Mouse (Mus musculus) neural tube, embryonic 12.5 days (tissue): ENCODE data around the gene Hapln2. TPM values are rescaled to one million over a fixed set of nuclear protein-coding genes. Genes with fewer than 3 reads are reported as not detected.

ENCODE experiments used
- ATAC-seq: fragments of 200-750 bp; cut with Nextera tagmentation; 2 replicates; pipeline ENCODE4 v1.8.0; 2017; ENCODE audit warnings: low read depth, mild to moderate bottlenecking, moderate TSS enrichment, moderate library complexity; ENCODE audit not compliant: low FRiP score
- H3K27ac ChIP-seq: fragments of 300-500 bp; sonication (generic); 2 replicates; pipeline ENCODE4 v1.5.1; 2016
- H3K27me3 ChIP-seq: fragments of 300-500 bp; sonication (generic); replicated peaks from 2 replicates; pipeline ENCODE4 v1.6.1; 2016; ENCODE audit warnings: mild to moderate bottlenecking
- H3K36me3 ChIP-seq: fragments of 300-500 bp; sonication (generic); 2 replicates; pipeline ENCODE4 v1.6.1; 2016; ENCODE audit warnings: mild to moderate bottlenecking
- H3K4me1 ChIP-seq: fragments of 300-500 bp; sonication (generic); 2 replicates; pipeline ENCODE4 v1.6.1; 2016
- H3K4me2 ChIP-seq: fragments of 300-500 bp; sonication (generic); replicated peaks from 2 replicates; pipeline ENCODE4 v1.6.1; 2016; ENCODE audit warnings: mild to moderate bottlenecking
- H3K4me3 ChIP-seq: fragments of 300-500 bp; sonication (generic); 2 replicates; pipeline ENCODE4 v1.5.1; 2016
- H3K9ac ChIP-seq: fragments of 300-500 bp; sonication (generic); 2 replicates; pipeline ENCODE4 v1.6.1; 2016; ENCODE audit warnings: mild to moderate bottlenecking
- H3K9me3 ChIP-seq: fragments of 300-500 bp; sonication (generic); 2 replicates; pipeline ENCODE4 v1.6.1; 2016; ENCODE audit warnings: mild to moderate bottlenecking
- whole genome bisulfite sequencing: fragments of 180-500 bp; shearing (Covaris S2); methylation state at CpG from one replicate; pipeline ENCODE4 v1.1.7; 2016; 5-methylcytosine and 5-hydroxymethylcytosine counted together
- polyA plus RNA-seq: library from polyadenylated mRNA; unstranded; fragments of >200 nt; fragmentation: Nextera tagmentation; extraction: Ambion mirVana; gene quantifications from 2 replicates; pipeline ENCODE4 v1.2.1, GENCODE M21; 2016

Gene Hapln2
- polyA plus RNA-seq, 1 experiment from 2014 or later: 0.60 TPM

DNA sequence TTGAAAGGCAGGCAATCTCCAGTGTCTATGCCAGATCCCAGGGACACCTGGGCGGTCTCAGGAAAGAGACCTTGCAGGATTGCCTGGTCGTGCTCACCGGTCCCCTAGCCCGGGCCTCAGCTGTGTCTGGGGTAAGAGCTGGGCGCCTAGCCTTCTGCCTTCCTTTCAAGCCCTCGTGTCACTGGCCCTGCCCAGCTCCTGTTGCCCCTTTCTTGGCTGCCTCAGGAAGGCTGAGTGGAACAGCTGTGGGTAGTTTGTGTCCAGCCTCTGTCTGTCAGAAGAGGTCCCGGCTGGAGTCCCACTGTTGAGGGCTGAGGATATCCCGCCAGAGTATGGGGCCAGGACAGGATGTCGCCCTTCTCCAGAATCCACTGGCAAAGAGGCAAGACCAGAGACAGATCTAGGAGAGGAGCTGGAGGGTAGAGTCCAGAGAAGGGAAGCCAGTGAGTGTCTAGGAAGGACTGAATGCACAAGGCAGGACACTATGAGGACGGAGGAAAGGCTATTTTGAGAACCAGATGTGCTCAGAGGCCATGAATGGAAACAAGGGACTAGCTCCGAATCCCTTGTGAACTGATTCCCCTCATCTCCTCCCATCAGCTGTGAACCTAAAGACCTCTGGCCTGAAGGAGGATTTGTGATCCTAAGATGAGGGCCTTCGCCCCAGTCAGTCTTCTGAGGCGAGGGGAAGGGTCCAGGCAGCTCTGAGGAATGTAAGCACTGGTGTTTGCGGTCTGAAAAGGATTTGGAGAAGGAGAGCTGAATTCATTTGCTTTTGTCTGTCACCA is 53.6 kb downstream of the Hapln2 start:
- H3K27me3 ChIP-seq: no peaks in the 10 kb centered on the region
- H3K4me2 ChIP-seq: peak overlapping the region; percentile 94
- H3K9ac ChIP-seq: peak overlapping the region; percentile 92
- H3K4me1 ChIP-seq: peaks cover 51% of the 10 kb centered on the region
- no peak; the same call in 1 of the 2 replicates for ATAC-seq
- no peaks in the 10 kb centered on the region for H3K9me3 ChIP-seq
- peaks cover 34% of the 10 kb centered on the region for H3K36me3 ChIP-seq
- H3K27ac ChIP-seq: peak overlapping the region; percentile 75
- peak overlapping the region; percentile 78 for H3K4me3 ChIP-seq
- 13% methylated on average over 14 of the region's 14 CpGs for WGBS

DNA sequence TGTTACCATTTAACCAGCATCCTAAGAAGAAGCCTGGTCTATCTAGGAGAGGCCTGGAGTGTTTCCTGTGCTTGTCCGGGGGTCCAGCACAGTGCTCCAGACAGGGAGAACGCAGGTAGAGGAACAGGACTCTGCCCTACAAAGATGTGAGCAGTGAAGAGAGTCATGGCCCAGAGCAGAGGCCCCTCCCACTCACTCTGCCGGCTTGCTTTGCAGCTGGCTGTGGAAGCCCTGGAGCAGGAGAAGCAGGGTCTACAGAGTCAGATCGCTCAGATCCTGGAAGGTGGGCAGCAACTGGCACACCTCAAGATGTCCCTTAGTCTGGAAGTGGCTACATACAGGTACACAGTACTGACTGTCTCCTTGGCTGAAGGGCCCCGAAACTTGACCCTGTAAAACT is 54.6 kb downstream of the Hapln2 start:
- WGBS: 17% methylated on average over 5 of the region's 5 CpGs
- Histone ChIP-seq H3K4me1 (peaks cover 51% of the 10 kb centered on the region), H3K36me3 (peaks cover 25% of the 10 kb centered on the region), H3K27ac (peak overlapping the region; percentile 75), H3K27me3 (no peaks in the 10 kb centered on the region), H3K9ac (peak overlapping the region; percentile 92), H3K4me2 (peak overlapping the region; percentile 94), H3K9me3 (no peaks in the 10 kb centered on the region), H3K4me3 (peak overlapping the region; percentile 78)
- ATAC-seq: no peak

DNA sequence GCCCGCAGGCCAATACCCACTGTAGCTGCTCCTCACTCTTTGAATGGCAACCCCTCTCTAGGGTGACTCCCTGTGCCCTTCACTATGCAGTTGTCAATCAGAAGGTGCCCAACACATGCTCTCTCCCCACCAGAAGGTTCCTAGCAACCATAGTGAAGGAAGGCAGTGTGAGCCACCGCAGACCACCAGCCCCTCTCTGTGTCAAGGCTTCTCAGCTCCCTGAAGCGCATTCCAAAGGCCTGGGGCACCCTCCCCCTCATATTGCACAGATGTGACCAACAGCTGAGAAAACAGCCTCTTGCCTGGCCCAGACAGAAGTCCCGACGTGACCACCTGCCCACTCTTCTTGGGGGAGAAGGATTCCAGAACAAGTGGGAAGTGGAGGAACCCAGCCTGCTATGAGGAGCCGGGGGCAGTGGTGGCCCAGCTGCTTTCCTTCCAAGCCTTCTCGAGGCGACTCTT is 55.1 kb downstream of the Hapln2 start:
- Histone ChIP-seq H3K4me1 (peaks cover 51% of the 10 kb centered on the region), H3K4me3 (peak overlapping the region; percentile 78), H3K27me3 (no peaks in the 10 kb centered on the region), H3K36me3 (peaks cover 20% of the 10 kb centered on the region), H3K9ac (peak overlapping the region; percentile 92), H3K9me3 (no peaks in the 10 kb centered on the region), H3K27ac (peak overlapping the region; percentile 75; the same call in 1 of the 2 replicates), H3K4me2 (peak overlapping the region; percentile 94)
- ATAC-seq: peak; percentile 22
- 0% methylated on average over 8 of the region's 8 CpGs for WGBS

Other genes with a start within 250 kb of the Hapln2 start
- 93.8 and 141 TPM in 2 replicates for gene Ntrk1, start 232.4 kb downstream of the Hapln2 start, polyA plus RNA-seq
- 1.4 and 1.9 TPM in 2 replicates for gene Insrr, start 230.6 kb downstream of the Hapln2 start, polyA plus RNA-seq
- gene Pear1, start 203.3 kb downstream of the Hapln2 start, polyA plus RNA-seq: 11.7 and 12.4 TPM in 2 replicates
- not detected in 2 replicates for gene Sh2d2a, start 180.8 kb downstream of the Hapln2 start, polyA plus RNA-seq
- gene Prcc, start 142.0 kb downstream of the Hapln2 start, polyA plus RNA-seq: 14.3 and 15.4 TPM in 2 replicates
- gene Hdgf, start 121.3 kb downstream of the Hapln2 start, polyA plus RNA-seq: 225 and 233 TPM in 2 replicates
- gene Mrpl24, start 108.1 kb downstream of the Hapln2 start, polyA plus RNA-seq: 78.4 and 81.7 TPM in 2 replicates
- gene Isg20l2, start 97.3 kb downstream of the Hapln2 start, polyA plus RNA-seq: 60.7 and 64.1 TPM in 2 replicates
- gene Rrnad1, start 96.9 kb downstream of the Hapln2 start, polyA plus RNA-seq: 22.2 TPM in 2 replicates
- 372 and 405 TPM in 2 replicates for gene Crabp2, start 78.9 kb downstream of the Hapln2 start, polyA plus RNA-seq
- 140 and 169 TPM in 2 replicates for gene Nes, start 56.5 kb downstream of the Hapln2 start, polyA plus RNA-seq
- gene Bcan, start 27.4 kb downstream of the Hapln2 start, polyA plus RNA-seq: 2.4 and 4.1 TPM in 2 replicates
- 28.9 and 29.1 TPM in 2 replicates for gene Gpatch4, start 15.5 kb upstream of the Hapln2 start, polyA plus RNA-seq
- 129 and 141 TPM in 2 replicates for gene Naxe, start 30.9 kb upstream of the Hapln2 start, polyA plus RNA-seq
- gene Ttc24, start 50.7 kb upstream of the Hapln2 start, polyA plus RNA-seq: not detected in 2 replicates
- 14.1 and 14.3 TPM in 2 replicates for gene Iqgap3, start 54.4 kb upstream of the Hapln2 start, polyA plus RNA-seq
- 17.6 and 19.8 TPM in 2 replicates for gene Mef2d, start 114.8 kb upstream of the Hapln2 start, polyA plus RNA-seq
- gene Rhbg, start 227.1 kb upstream of the Hapln2 start, polyA plus RNA-seq: 0.32 and 0.79 TPM in 2 replicates